Mouse (Mus musculus) left cerebral cortex, postnatal 10 days (tissue): ENCODE measurements around the gene Mpp2. TPM values are rescaled to one million over a fixed set of nuclear protein-coding genes. Genes with fewer than 3 reads are reported as not detected.

ENCODE experiments used
- DNase-seq, 2 experiments: peaks; one replicate each; pipeline ENCODE4 v3.0.0; 2021 to 2022; ENCODE audit warnings: low spot score in 2 of 2, mixed read lengths in 1 of 2; ENCODE audit errors: extremely low spot score in 1 of 2
- intact Hi-C: fragments of 180-260 bp; cut with DNase I; formaldehyde crosslinking; loops from one replicate; pipeline ENCODE4 v1.15.1; 2025
- total RNA-seq, 2 experiments: library from RNA; stranded (reverse); gene quantifications; 2 replicates each; pipeline ENCODE4 v1.2.3; 2021

Gene Mpp2
- total RNA-seq, 2 experiments from 2014 or later, result 103 to 107 TPM

GRCm38 (mm10) chr11:102041350-102041949, 46.9 kb downstream of the Mpp2 start, which contains the start of gene Cd300lg:
Gene Cd300lg (plus strand): TSS chr11:102041509.
- no peak for DNase-seq
- intact Hi-C loops, result no loop called here

DNA sequence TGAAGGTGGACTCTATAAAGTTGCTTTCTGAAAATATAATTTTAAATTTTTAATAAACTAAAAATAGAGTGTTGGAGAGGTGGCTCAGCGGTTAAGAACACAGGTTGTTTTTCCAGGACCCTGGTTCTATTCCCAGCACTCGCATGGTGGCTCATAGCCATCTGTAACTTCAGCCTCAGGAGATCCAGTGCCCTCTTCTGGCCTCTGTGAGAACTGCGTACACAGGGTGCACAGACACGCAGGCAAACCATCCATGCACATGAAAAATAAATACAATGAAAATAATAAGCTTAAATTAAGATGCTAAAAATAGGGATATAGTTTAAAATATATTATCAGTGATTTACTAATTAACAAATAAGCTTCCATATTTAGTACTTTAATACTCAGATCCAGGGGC, 47.7 kb downstream of the Mpp2 start:
- no peak for DNase-seq
- intact Hi-C loops, result no loop called here

GRCm38 (mm10) chr11:102040138-102040524, 48.2 kb downstream of the Mpp2 start:
- intact Hi-C loops, result no loop called here

GRCm38 (mm10) chr11:102039487-102040137, 48.7 kb downstream of the Mpp2 start:
- intact Hi-C loops, result loop anchor here (2.0 kb wide), 1 partner anchor 55 kb away; the partner anchor contains the start of gene Cfap97d1
- no peak for DNase-seq

More at GRCm38 (mm10) chr11:102040138-102040524, 48.2 kb downstream of the Mpp2 start:
- DNase-seq, result peak; percentile 56 to 91

- intact Hi-C loops, result loop anchor here (2.0 kb wide), 1 partner anchor 53 kb away; the partner anchor contains the start of gene Cfap97d1
- peak in 1 of 2 experiments; percentile 17 for DNase-seq
Observed at GRCm38 (mm10) chr11:102037789-102038188, 50.5 kb downstream of the Mpp2 start.

GRCm38 (mm10) chr11:102036336-102036735, 52.0 kb downstream of the Mpp2 start:
- no peak for DNase-seq
- intact Hi-C loops, result no loop called here

DNA sequence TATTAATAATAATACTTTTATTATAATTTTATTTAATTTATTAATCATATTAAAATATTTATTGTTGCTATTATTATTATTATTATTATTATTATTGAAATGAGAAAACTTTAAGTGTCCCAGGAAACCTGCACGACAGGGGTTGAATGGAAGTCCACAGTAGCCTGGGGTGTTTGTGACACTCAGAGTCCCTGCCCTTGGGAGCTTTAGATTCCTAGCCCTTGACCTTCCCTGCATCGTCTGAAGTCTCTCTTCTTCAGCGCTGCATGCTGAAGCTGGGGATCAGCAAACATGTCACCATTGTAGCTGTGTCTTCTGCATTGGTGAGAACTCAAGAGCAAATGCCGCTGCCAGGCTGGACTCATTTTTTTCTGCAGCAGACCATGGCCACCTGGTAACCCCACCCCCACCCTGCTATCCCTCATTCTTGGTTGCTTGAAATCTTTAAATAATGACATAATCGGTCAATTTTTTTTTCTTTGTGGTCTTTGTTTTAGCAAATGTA, 52.8 kb downstream of the Mpp2 start:
- intact Hi-C loops, result no loop called here

DNA sequence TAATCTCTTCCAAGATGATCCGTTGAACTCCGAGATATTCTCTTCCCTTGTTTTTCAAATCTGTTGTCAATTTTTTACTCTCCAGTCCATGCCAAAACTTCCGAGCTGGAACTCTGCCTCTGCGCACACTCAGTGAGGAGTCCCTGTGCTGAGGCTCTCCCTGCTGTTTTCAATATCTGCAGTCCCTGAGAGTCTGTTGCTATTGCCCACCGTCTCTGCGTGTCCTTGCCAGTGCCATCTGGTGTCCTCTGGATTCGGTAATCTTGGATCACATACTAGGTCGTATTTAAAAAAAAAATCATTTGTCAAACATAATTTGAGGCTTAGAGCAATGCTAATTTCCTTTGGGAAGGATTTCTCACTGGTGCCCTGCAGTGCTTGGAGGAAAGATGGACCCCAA, 53.4 kb downstream of the Mpp2 start:
- intact Hi-C loops, result no loop called here
- DNase-seq, result peak; percentile 26 to 38

More for the DNA sequence above, 52.8 kb downstream of the Mpp2 start:
- peak in 1 of 2 experiments; percentile 11 for DNase-seq

- intact Hi-C loops, result no loop called here
- no peak for DNase-seq
Observed at GRCm38 (mm10) chr11:102033055-102033591, 55.2 kb downstream of the Mpp2 start.

- intact Hi-C loops, result no loop called here
- no peak for DNase-seq
Observed at GRCm38 (mm10) chr11:102031149-102031548, 57.2 kb downstream of the Mpp2 start.

GRCm38 (mm10) chr11:102029966-102030365, 58.3 kb downstream of the Mpp2 start:
- intact Hi-C loops, result no loop called here

DNA sequence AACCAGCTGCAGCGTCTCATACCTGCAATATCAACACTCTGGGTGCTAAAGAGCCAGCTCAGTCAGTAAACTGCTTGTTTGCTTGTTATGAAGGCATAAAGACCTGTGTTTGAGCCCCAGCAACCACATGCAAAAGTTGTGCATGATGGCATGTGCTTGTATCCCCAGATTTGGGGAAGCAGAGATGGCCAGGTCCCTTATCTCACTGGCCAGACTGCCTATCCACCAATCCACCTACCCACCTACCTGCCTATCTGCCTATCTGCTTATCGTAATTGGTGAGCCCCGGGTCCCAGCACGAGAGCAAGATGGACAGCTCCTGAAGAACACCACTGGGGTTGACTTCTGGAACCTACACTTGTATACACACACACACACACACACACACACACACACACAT, 59.0 kb downstream of the Mpp2 start:
- intact Hi-C loops, result no loop called here
- no peak for DNase-seq

More at GRCm38 (mm10) chr11:102029966-102030365, 58.3 kb downstream of the Mpp2 start:
- no peak for DNase-seq

DNA sequence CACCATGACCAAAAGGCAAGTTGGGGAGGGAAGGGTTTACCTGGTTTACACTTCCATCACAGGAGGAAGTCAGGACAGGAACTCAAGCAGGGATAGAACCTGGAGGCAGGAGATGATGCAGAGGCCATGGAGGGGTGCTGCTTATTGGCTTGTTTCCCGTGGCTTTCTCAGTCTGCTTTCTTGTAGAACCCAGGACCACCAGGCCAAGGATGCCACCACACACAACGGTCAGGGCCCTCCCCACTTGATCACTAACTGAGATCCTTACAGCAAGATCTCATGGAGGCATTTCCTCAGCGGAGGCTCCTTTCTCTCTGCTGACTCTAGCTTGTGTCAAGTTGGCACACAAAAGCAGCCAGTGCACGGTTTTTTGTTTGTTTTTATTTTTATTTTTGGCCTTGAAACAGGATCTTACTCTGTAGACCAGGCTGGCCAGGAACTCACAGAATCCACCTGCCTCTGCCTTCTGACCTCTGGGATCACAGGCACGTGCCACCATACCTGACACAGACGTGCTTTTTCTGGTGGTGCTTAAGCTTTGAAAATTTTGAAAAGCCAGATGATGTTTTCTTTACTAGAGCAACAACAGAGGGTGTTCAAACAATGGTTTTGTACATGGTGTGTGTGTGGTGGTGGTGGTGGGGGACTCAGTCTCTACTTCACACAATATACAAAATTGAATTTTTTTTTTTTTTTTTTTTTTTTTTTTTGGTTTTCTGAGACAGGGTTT, 60.1 kb downstream of the Mpp2 start, which contains the start of gene Mpp3:
Mpp3 (minus strand) TSS at position 375 of the 730 bp plus-strand sequence.
- intact Hi-C loops, result no loop called here
- no peak for DNase-seq

DNA sequence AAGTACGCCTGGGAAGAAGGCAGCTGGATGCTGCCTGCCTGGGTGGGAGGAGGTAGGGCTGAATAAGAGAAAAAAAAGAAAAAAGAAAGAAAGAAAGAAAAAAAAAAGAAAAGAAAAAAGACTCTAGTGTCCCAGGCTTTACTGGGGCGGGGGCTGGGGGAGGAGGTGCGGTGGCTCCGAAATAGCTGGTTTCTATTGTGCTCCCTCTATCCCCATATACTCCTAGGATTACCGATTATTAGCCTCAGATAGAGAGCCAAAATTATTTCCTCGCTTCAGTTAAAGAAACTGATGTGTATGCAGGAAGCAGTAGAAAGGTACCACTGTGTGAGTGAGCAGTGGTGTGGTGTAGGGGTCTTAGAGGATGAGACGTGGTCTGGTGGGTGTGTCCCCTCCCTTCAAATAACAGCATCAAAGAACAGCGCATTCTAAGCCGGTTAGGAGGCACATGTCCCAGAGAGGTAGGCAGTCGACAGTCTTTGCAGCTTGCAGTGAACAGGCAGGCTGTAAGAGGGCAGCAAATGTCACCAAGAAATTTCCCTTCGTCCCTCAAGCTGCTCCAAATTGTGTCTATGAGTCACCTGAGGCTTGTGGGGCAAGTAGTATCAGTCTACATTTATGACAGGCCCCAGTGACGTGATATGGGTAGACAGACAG, 60.8 kb downstream of the Mpp2 start:
- intact Hi-C loops, result no loop called here
- no peak for DNase-seq

GRCm38 (mm10) chr11:102026694-102027360, 61.5 kb downstream of the Mpp2 start:
- peak; percentile 49 to 81 for DNase-seq
- intact Hi-C loops, result no loop called here

GRCm38 (mm10) chr11:102025991-102026660, 62.2 kb downstream of the Mpp2 start:
- peak in 1 of 2 experiments; percentile 65 for DNase-seq
- intact Hi-C loops, result no loop called here

- intact Hi-C loops, result no loop called here
- no peak for DNase-seq
Observed at GRCm38 (mm10) chr11:102025354-102025753, 63.0 kb downstream of the Mpp2 start.

- no peak for DNase-seq
- intact Hi-C loops, result no loop called here
Observed at GRCm38 (mm10) chr11:102024875-102025274, 63.4 kb downstream of the Mpp2 start.
